Mouse (Mus musculus): ENCODE data around the gene Myh11. TPM values are rescaled to one million over a fixed set of nuclear protein-coding genes. Genes with fewer than 3 reads are reported as not detected.
A peak's percentile ranks its signal among the peaks of the same experiment; 100 is the strongest.

Gene Myh11
- polyA plus RNA-seq, 1 experiment from 2014 or later, result 30.6 TPM

DNA sequence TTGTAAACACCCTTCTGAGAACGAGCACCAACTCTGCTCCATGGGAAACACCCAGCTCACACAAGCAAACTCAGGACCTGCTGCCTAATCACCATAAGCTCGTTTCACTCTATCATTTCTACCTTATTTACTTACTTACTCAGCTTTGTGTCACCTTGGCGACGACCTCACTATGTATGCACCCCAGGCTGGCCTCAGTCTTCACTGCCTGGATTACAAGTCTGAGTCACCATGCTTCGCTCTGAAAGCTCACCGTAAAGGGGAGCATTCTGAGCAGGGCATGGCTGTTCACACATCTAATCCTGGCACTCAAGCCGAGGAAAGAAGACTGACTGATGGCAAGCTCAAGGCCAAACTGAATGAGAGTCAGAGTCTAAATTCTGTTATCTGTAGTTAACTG, 12.5 kb upstream of the Myh11 start:
- 72% methylated on average over 7 of the region's 7 CpGs for WGBS
- no peak overlapping the region for H3K9ac ChIP-seq
- H3K9me3 ChIP-seq (replicated peaks), result no peaks in the 10 kb centered on the region
- no peak overlapping the region for H3K4me3 ChIP-seq (replicated peaks)
- H3K4me2 ChIP-seq, result 0 out of 2 replicates have a peak overlapping the region, but pooled peaks have one; percentile 15
- peak; percentile 41; the same call in 1 of the 2 replicates for ATAC-seq (replicated peaks; ENCODE audit: low FRiP score)
- H3K4me1 ChIP-seq, result peaks cover 18% of the 10 kb centered on the region
- peaks cover 83% of the 10 kb centered on the region for H3K36me3 ChIP-seq
- H3K27me3 ChIP-seq, result no peaks in the 10 kb centered on the region
- peak overlapping the region; percentile 80 for H3K27ac ChIP-seq

DNA sequence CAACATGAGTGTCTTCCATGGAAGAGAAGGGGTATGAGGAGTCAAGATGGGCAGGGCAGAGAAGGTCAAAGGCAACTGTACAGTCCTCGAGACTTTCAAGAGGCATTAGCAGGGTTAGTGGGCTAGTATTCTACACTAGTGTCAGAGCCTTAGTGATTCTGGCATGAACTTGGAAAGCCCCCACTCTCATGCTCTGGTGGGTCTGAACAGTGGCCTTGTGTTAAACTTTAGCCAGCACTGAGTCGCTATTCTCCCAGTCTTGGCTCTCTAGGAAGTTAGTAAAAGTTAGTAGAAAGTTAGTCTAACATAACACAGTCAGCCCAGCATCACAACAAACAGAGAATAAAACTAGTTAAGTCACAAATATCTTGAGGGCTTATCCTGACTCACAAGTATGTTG, 12.0 kb upstream of the Myh11 start:
- H3K4me1 ChIP-seq, result peaks cover 18% of the 10 kb centered on the region
- H3K27ac ChIP-seq, result peak overlapping the region; percentile 80
- no peak overlapping the region for H3K9ac ChIP-seq
- 50% methylated on average over 2 of the region's 2 CpGs for WGBS
- H3K27me3 ChIP-seq, result no peaks in the 10 kb centered on the region
- peak; percentile 86 for ATAC-seq (replicated peaks; ENCODE audit: low FRiP score)
- H3K36me3 ChIP-seq, result peaks cover 83% of the 10 kb centered on the region
- H3K4me3 ChIP-seq (replicated peaks), result no peak overlapping the region
- H3K9me3 ChIP-seq (replicated peaks), result no peaks in the 10 kb centered on the region
- H3K4me2 ChIP-seq, result 0 out of 2 replicates have a peak overlapping the region, but pooled peaks have one; percentile 15

DNA sequence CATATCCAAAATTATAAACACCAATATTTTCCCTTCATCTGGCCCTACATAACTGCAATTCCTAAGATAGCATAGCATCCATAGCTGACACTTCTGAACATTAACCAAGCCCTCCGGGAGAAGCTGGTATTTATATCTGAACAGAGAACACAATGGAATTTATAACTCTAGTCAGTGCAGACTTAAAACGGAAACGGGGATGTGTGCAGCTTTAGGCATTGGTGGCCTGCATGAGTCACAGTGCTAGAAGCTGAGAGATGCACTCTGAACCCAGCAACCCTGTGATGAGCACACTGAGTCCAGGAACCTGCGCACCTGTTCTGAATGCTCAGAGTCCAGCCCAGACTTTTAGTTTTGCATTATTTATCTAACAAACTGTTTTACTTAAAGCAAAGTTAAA, 7.3 kb upstream of the Myh11 start:
- H3K27me3 ChIP-seq, result no peaks in the 10 kb centered on the region
- H3K27ac ChIP-seq, result no peak overlapping the region
- H3K4me2 ChIP-seq, result no peak overlapping the region
- no peak for ATAC-seq (replicated peaks; ENCODE audit: low FRiP score)
- no peaks in the 10 kb centered on the region for H3K9me3 ChIP-seq (replicated peaks)
- 91% methylated on average over 4 of the region's 4 CpGs for WGBS
- H3K4me3 ChIP-seq (replicated peaks), result no peak overlapping the region
- H3K36me3 ChIP-seq, result peaks cover 61% of the 10 kb centered on the region
- no peak overlapping the region for H3K9ac ChIP-seq
- H3K4me1 ChIP-seq, result peaks cover 9% of the 10 kb centered on the region; the same call in 1 of the 2 replicates

DNA sequence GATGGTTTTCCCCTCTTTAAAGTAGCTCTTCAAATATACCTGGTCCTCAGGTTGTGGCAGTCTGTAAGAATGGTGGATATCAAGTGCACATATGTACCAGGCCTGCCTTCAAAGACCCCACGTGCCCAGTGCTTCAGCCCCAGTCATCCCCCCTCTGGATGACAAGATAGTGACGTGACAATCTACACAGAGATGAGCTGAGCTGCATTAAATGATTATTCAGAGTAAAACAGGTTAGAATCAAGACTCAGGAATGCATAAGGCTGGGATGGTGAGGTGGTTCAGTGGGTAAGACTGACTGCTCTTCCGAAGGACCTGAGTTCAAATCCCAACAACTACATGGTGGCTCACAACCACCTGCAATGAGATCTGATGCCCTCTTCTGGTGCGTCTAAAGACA, 6.6 kb upstream of the Myh11 start:
- Histone ChIP-seq H3K36me3 (peaks cover 53% of the 10 kb centered on the region), H3K4me3 (replicated peaks) (no peak overlapping the region), H3K9ac (no peak overlapping the region), H3K27me3 (no peaks in the 10 kb centered on the region), H3K4me2 (no peak overlapping the region), H3K4me1 (peaks cover 5% of the 10 kb centered on the region), H3K9me3 (replicated peaks) (no peaks in the 10 kb centered on the region), H3K27ac (no peak overlapping the region)
- WGBS, result 92% methylated on average over 4 of the region's 4 CpGs
- ATAC-seq (replicated peaks; ENCODE audit: low FRiP score), result no peak

DNA sequence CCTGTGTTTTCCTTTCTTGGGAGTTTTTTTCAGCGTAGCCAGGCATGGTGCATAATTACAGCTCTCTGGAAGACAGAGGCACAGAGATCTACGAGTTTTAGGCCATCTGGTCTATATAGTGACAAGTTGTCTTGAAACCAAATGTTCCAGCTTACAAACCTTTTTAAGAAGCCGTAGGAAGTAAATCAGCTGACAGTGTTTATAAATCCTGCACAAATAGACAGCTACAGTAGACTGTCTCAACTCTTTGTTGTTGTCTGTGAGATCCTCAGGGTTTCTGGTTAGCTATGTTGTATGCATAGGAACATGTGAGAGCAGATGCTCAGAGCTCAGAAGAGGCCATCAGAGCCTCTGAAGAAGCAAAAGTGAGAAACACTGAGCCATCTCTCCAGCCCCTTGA, 6.0 kb upstream of the Myh11 start:
- Histone ChIP-seq H3K4me2 (no peak overlapping the region), H3K27me3 (no peaks in the 10 kb centered on the region), H3K9me3 (replicated peaks) (no peaks in the 10 kb centered on the region), H3K27ac (no peak overlapping the region), H3K9ac (no peak overlapping the region), H3K4me3 (replicated peaks) (no peak overlapping the region), H3K36me3 (peaks cover 51% of the 10 kb centered on the region), H3K4me1 (peaks cover 9% of the 10 kb centered on the region)
- no peak for ATAC-seq (replicated peaks; ENCODE audit: low FRiP score)
- 68% methylated on average over 3 of the region's 3 CpGs for WGBS

DNA sequence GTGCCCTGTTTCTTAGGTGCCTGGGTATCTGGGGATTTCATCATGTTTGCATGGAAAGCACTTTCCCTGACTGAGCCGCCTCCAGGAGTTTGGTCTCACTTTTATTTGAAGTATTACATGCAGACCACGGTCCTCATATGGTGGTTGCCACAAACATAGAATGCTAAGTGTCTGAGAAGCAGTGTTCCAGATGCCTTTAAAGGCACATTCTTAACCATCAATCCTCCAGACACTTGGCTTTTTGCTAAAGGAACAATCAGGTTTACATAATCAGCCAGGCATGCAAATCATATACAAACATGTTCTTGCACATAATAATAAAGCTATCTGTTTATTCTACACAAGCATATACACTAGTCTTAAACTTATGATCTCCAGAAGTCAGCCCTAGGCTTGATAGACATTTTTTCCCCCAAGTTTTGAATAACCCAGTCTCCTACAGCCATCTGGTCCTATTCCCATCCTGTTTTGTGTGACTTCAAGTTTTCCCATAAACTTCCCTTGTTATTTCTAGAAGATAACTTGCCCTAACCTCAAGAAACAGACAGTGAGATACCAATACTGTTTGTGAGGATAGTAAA, 5.5 kb upstream of the Myh11 start:
- H3K27me3 ChIP-seq, result no peaks in the 10 kb centered on the region
- H3K27ac ChIP-seq, result no peak overlapping the region

DNA sequence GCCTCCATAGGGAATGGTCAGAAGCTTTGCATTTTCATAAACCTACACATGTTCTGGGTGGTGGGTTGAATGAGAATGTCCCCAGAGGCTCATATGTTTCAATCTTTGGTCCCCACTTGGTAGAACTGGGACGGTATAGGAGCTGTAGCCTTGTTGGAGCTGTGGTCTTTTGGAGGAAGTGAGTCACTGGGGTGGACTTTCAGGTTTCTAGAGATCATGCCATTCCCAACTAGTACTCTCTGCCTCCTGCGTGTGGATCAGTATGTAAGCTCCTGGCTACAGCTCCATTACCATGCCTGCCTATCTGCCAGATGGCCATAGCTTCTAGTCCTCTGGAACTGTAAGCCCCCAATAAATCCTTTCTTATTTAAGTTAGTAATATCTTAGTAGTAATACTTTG, 4.1 kb upstream of the Myh11 start:
- peaks cover 20% of the 10 kb centered on the region for H3K4me1 ChIP-seq
- no peak overlapping the region for H3K27ac ChIP-seq
- H3K4me2 ChIP-seq, result no peak overlapping the region
- ATAC-seq (replicated peaks; ENCODE audit: low FRiP score), result no peak
- no peaks in the 10 kb centered on the region for H3K27me3 ChIP-seq
- no peaks in the 10 kb centered on the region for H3K9me3 ChIP-seq (replicated peaks)
- no peak overlapping the region for H3K4me3 ChIP-seq (replicated peaks)
- no peak overlapping the region for H3K9ac ChIP-seq
- peaks cover 34% of the 10 kb centered on the region for H3K36me3 ChIP-seq
- 79% methylated on average over 2 of the region's 2 CpGs for WGBS

More for the DNA sequence above, 5.5 kb upstream of the Myh11 start:
- Histone ChIP-seq H3K9ac (no peak overlapping the region), H3K9me3 (replicated peaks) (no peaks in the 10 kb centered on the region), H3K36me3 (peaks cover 47% of the 10 kb centered on the region), H3K4me1 (peaks cover 14% of the 10 kb centered on the region), H3K4me3 (replicated peaks) (no peak overlapping the region), H3K4me2 (no peak overlapping the region)
- no peak for ATAC-seq (replicated peaks; ENCODE audit: low FRiP score)
- WGBS, result 90% methylated on average over 2 of the region's 2 CpGs

DNA sequence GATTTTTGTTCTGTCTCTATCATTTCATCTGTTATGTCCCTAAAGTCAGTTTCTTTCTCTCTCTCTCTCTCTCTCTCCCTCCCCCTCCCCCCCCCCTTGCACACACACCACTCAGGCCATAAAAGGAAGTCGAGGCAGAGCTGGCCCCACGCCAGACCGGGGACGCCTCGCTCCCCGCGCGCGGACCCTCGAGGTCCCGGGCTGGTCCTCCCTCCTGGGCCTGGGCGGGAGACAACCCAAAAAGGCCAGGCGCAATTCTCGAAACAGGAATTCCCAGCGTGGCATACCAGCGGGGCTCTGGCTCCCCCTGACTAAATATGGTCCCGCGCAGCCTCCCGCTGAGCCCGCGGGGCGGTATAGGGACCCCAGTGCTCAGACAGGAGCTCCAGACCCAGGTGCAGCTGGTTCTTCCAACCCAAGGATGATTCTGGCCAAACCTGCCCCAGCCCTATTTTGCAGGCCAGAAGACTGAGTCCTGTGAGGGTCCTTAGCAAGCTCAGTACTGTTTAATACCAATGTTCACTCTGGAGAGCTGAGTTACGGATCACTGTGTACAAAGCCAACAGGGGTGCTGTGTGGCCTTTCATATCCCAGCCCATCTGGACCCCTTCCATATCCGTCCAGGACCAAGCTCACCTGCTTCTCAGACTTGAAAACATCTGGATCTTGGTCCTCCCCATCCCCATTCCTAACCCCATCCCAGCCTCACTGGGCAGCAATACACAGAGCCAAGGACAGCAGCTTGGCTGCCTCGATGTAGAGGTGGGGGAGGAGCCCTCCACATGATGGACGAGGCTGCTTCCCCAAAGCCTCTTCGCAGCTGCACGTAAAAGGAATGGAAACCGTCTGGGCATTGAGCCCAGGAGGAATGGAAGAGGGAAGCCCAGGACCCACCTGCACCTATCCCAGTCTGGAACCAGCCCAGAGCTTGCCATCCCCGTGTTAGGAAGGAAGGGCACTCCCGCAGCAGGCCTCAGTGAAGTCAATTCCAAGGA, 1.3 kb upstream of the Myh11 start:
- peak; percentile 47; the same call in 1 of the 2 replicates for ATAC-seq (replicated peaks; ENCODE audit: low FRiP score)
- no peaks in the 10 kb centered on the region for H3K27me3 ChIP-seq
- H3K9ac ChIP-seq, result peak overlapping the region; percentile 31; the same call in 1 of the 2 replicates
- 10% methylated on average over 30 of the region's 31 CpGs for WGBS
- H3K36me3 ChIP-seq, result peaks cover 6% of the 10 kb centered on the region; the same call in 1 of the 2 replicates
- H3K9me3 ChIP-seq (replicated peaks), result no peaks in the 10 kb centered on the region
- H3K4me2 ChIP-seq, result peak overlapping the region; percentile 61
- H3K4me1 ChIP-seq, result peaks cover 20% of the 10 kb centered on the region
- no peak overlapping the region for H3K27ac ChIP-seq
- H3K4me3 ChIP-seq (replicated peaks), result peak overlapping the region; percentile 36

DNA sequence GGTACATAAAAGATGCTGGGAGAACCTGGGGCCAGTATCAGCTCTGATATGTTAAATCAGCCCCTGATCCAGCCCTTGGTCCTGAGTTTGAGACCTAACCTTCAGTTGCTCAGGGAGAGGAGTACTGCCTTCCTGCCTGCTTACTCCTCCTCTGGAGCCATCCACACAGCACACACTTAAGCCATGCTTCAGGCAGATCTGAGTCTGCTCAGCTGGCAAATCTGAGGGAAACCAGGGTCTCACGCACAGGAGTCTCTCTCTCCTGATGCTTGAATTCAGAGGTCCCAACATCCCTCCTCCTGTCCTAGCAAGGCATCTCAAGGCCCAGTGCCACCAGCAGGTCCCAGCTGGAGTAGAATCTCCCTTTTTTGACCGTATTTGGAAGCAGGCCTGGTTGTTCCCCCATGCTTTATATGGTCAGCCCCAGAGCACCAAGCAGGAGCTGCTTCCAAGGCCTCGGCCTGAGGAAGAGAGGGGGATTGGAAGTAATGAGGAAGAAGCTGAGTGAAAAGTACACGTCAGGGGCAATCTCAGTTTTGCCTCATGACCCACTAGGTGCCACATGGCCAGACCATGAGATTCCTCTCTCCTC, 18.7 kb downstream of the Myh11 start:
- 63% methylated on average over 4 of the region's 4 CpGs for WGBS
- no peak overlapping the region for H3K4me3 ChIP-seq (replicated peaks)
- ATAC-seq (replicated peaks; ENCODE audit: low FRiP score), result no peak
- no peaks in the 10 kb centered on the region for H3K36me3 ChIP-seq
- H3K4me1 ChIP-seq, result no peaks in the 10 kb centered on the region
- H3K9ac ChIP-seq, result no peak overlapping the region
- no peak overlapping the region for H3K4me2 ChIP-seq
- H3K27ac ChIP-seq, result no peak overlapping the region
- H3K9me3 ChIP-seq (replicated peaks), result no peaks in the 10 kb centered on the region
- no peaks in the 10 kb centered on the region for H3K27me3 ChIP-seq

DNA sequence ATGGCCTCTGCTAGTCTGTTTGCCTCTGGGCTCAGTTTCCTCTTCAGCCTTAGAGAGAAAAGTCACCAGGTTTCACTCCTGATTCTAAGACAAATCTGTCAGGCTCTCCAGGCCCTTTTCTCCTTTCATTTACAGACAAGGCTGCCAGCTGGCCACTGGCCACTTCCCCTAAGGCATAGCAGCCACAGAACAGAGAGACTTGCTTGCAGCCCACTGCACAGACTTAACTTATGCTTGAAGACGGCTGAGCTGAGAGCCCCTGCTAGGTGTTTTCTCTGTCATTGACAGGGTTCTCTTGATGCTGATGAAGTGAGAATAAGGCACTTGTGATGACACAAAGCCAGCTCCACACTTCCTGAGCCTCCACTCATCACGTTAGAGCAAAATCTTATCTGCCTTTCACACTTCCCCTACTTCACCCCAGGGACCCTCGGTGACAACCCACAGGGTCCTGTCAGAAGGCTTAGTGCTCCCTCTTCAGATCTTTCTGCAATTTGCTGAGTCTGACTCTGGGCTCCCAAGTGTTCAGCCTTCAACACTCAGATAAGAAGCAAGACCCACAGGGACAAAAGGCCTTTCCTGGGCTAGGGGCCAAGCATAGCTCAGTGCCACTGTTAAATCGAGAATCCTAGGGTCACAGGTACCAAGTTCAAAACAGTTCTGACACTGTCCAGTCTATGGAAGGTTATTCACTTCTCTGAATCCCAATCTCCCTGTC, 25.8 kb downstream of the Myh11 start:
- Histone ChIP-seq H3K27ac (no peak overlapping the region), H3K4me3 (replicated peaks) (no peak overlapping the region)
- ATAC-seq (replicated peaks; ENCODE audit: low FRiP score), result no peak

DNA sequence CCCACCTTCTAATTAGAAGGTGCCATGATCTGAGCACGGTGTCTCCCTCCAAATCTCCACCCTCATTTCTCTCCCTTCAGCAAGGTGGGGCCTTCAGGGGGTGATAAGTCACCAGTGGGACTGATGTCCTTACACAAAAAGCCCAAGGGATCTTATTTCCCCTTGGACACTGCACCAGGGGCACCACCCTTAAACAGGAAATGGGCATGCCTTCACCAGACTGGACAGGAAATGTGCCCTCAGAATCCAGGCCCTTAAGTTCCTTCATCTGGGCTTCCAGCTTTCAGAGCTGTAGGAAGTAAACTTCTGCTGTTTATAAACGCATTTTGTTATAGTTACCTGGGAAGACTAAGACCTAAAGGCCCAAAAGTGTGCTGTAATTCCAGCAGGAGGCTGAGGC, 26.7 kb downstream of the Myh11 start:
- Histone ChIP-seq H3K9ac (no peak overlapping the region), H3K4me3 (replicated peaks) (no peak overlapping the region), H3K4me2 (no peak overlapping the region), H3K27me3 (no peaks in the 10 kb centered on the region), H3K4me1 (no peaks in the 10 kb centered on the region), H3K9me3 (replicated peaks) (no peaks in the 10 kb centered on the region), H3K27ac (no peak overlapping the region), H3K36me3 (no peaks in the 10 kb centered on the region)
- WGBS, result 77% methylated on average over 2 of the region's 2 CpGs
- no peak for ATAC-seq (replicated peaks; ENCODE audit: low FRiP score)

More for the DNA sequence above, 25.8 kb downstream of the Myh11 start:
- Histone ChIP-seq H3K9me3 (replicated peaks) (no peaks in the 10 kb centered on the region), H3K36me3 (no peaks in the 10 kb centered on the region), H3K27me3 (no peaks in the 10 kb centered on the region), H3K4me1 (no peaks in the 10 kb centered on the region), H3K9ac (no peak overlapping the region), H3K4me2 (no peak overlapping the region)
- 43% methylated on average over 4 of the region's 4 CpGs for WGBS

All from kidney, embryonic 15.5 days (tissue).